Comparison of ENCODE assay signal across 25 mouse cellular contexts in genomic region chr4:133315991-133316390, GRCm38 (mm10). TPM values are rescaled to one million over a fixed set of nuclear protein-coding genes. Genes with fewer than 3 reads are reported as not detected.
A peak's percentile ranks its signal among the peaks of the same experiment; 100 is the strongest.
DNase-seq lines count a peak whose midpoint lies in the region; TF ChIP-seq lines count a peak whose summit lies in the region.
"Had no signal": no experiment of that assay in that cellular context is flagged by ENCODE, and none has a peak within 500 bp of the region (broad histone marks: within the 10 kb centered on the region; RNA-seq: fewer than 3 reads in every experiment).

No protein-coding gene starts in this region.

- peak; percentile 3 for DNase-seq in adrenal gland, postnatal 14 days
- no peak for DNase-seq in adrenal gland, postnatal 4 days (ENCODE audit: low spot score in 2 of 2)
- DNase-seq in gastrocnemius, adult 8-10 months (ENCODE audit: low spot score in 2 of 2), result peak; percentile 13 to 38
- DNase-seq in gastrocnemius, postnatal 10 days, result no peak
- no peak for DNase-seq in liver, adult 2 months (ENCODE audit: extremely low read depth, low read depth, low spot score)
- no peak for DNase-seq in liver
- DNase-seq in urinary bladder, adult 2 months (ENCODE audit: low spot score), result no peak
- DNase-seq: adrenal gland, postnatal 10 days; cerebellum, adult 11-12 months; cerebellum, adult 8-10 months; cerebellum, postnatal 10 days; cerebellum, postnatal 36 days; embryo, embryonic 11 days; heart, adult 2 months; kidney, adult 11 months had no signal

- H3K9ac ChIP-seq in liver, adult 2 months (ENCODE audit: low read depth, low read length), result no peak overlapping the region
- H3K9ac ChIP-seq: forebrain, embryonic 13.5 days; hindbrain, embryonic 12.5 days; hindbrain, embryonic 15.5 days; intestine, embryonic 15.5 days had no signal

- TF ChIP-seq CTCF in liver, adult 2 months (IDR thresholded peaks at IDR 0.05; ENCODE audit: low read depth, low read length), result no peak

- WGBS in liver, adult 2 months, result 81% methylated on average over 5 of the region's 5 CpGs

- H3K79me2 ChIP-seq in liver, adult 2 months (ENCODE audit: control insufficient read depth, insufficient read depth, low read length), result no peaks in the 10 kb centered on the region; the same call in 1 of the 2 replicates

- no peaks in the 10 kb centered on the region for H3K27me3 ChIP-seq in liver, adult 2 months (ENCODE audit: control insufficient read depth, insufficient read depth, low read length)
- H3K27me3 ChIP-seq: embryonic facial prominence, embryonic 13.5 days; forebrain, embryonic 13.5 days; hindbrain, embryonic 12.5 days; hindbrain, embryonic 15.5 days; intestine, embryonic 15.5 days; Patski had no signal

- H3K4me3 ChIP-seq in liver, adult 2 months (ENCODE audit: insufficient read depth, low read depth, low read length), result no peak overlapping the region
- H3K4me3 ChIP-seq: embryonic facial prominence, embryonic 10.5 days; embryonic facial prominence, embryonic 13.5 days; erythroblast, embryonic 14.5 days; forebrain, embryonic 10.5 days; forebrain, embryonic 13.5 days; heart, adult 2 months; heart, embryonic 10.5 days; hindbrain, embryonic 12.5 days; hindbrain, embryonic 15.5 days; intestine, embryonic 15.5 days had no signal

- H3K36me3 ChIP-seq in liver, adult 2 months (ENCODE audit: control insufficient read depth, insufficient read depth, low read length), result peaks cover 20% of the 10 kb centered on the region; the same call in 1 of the 2 replicates

- peaks cover 6% of the 10 kb centered on the region; the same call in 1 of the 2 replicates for H3K4me1 ChIP-seq in liver, adult 2 months (ENCODE audit: control insufficient read depth, insufficient read depth, low read length)
- H3K4me1 ChIP-seq: embryonic facial prominence, embryonic 10.5 days; forebrain, embryonic 10.5 days; forebrain, embryonic 13.5 days; hindbrain, embryonic 12.5 days; hindbrain, embryonic 15.5 days; intestine, embryonic 15.5 days had no signal

- TF ChIP-seq POLR2A in liver, adult 2 months (IDR thresholded peaks at IDR 0.05; ENCODE audit: extremely low read depth, insufficient read depth, low read length), result no peak

- H3K27ac ChIP-seq in liver, adult 2 months (replicated peaks; ENCODE audit: insufficient read depth, low read depth, low read length), result peak overlapping the region; percentile 34; the same call in 1 of the 2 replicates
- H3K27ac ChIP-seq: embryonic facial prominence, embryonic 10.5 days; embryonic facial prominence, embryonic 13.5 days; forebrain, embryonic 10.5 days; forebrain, embryonic 13.5 days; heart, adult 2 months; heart, embryonic 10.5 days; hindbrain, embryonic 12.5 days; hindbrain, embryonic 15.5 days; intestine, embryonic 15.5 days had no signal

RNA-seq across cellular contexts. Expression of gene Wdtc1, which starts 37.3 kb away (rescaled TPM):
- 53.3 and 55.1 TPM in 2 replicates for total RNA-seq in adrenal gland, postnatal 14 days (2021)
- total RNA-seq in adrenal gland, postnatal 4 days (2021), result 10 to 100 TPM; 36.3 to 39.9 TPM
- total RNA-seq in gastrocnemius, adult 8-10 months (2022), result 100 to 1,000 TPM in 2 of 4 experiments, 10 to 100 TPM in 2; 85.4 to 104 (median 95.3) TPM
- 10 to 100 TPM; 48.9 to 49.0 TPM for total RNA-seq in gastrocnemius, postnatal 10 days (2021)
- 20.6 and 35.5 TPM in 2 replicates for total RNA-seq in liver, adult 2 months (2014; rRNA removed)
- 83.3 and 105 TPM in 2 replicates for polyA plus RNA-seq in liver, adult 2 months (2012; rRNA removed)
- polyA plus RNA-seq in urinary bladder, adult 2 months (2012; rRNA removed), result 24.7 and 35.5 TPM in 2 replicates

RNA-seq across cellular contexts. Expression of gene Tmem222, which starts 38.4 kb away (rescaled TPM):
- 48.7 and 55.0 TPM in 2 replicates for total RNA-seq in adrenal gland, postnatal 14 days (2021)
- total RNA-seq in adrenal gland, postnatal 4 days (2021), result 10 to 100 TPM; 65.5 to 78.0 TPM
- 10 to 100 TPM; 24.5 to 27.8 (median 26.2) TPM for total RNA-seq in gastrocnemius, adult 8-10 months (2022)
- total RNA-seq in gastrocnemius, postnatal 10 days (2021), result 10 to 100 TPM; 23.6 to 25.9 TPM
- 22.7 and 29.7 TPM in 2 replicates for total RNA-seq in liver, adult 2 months (2014; rRNA removed)
- 45.4 and 57.0 TPM in 2 replicates for polyA plus RNA-seq in liver, adult 2 months (2012; rRNA removed)
- polyA plus RNA-seq in urinary bladder, adult 2 months (2012; rRNA removed), result 81.0 and 92.6 TPM in 2 replicates

RNA-seq across cellular contexts. Expression of gene Sytl1, which starts 53.1 kb away (rescaled TPM):
- total RNA-seq in adrenal gland, postnatal 14 days (2021), result 5.3 and 6.2 TPM in 2 replicates
- total RNA-seq in adrenal gland, postnatal 4 days (2021), result 1 to 10 TPM; 1.5 to 2.4 TPM
- total RNA-seq in gastrocnemius, adult 8-10 months (2022), result under 1 TPM in 1 of 4 experiments, not detected in 3; 0.12 TPM
- 1 to 10 TPM; 1.1 to 1.4 TPM for total RNA-seq in gastrocnemius, postnatal 10 days (2021)
- 4.2 and 5.1 TPM in 2 replicates for total RNA-seq in liver, adult 2 months (2014; rRNA removed)
- polyA plus RNA-seq in liver, adult 2 months (2012; rRNA removed), result 2.9 and 5.3 TPM in 2 replicates
- 67.1 and 79.6 TPM in 2 replicates for polyA plus RNA-seq in urinary bladder, adult 2 months (2012; rRNA removed)

RNA-seq across cellular contexts. Expression of gene Slc9a1, which starts 53.5 kb away (rescaled TPM):
- total RNA-seq in adrenal gland, postnatal 14 days (2021), result 46.4 and 49.9 TPM in 2 replicates
- total RNA-seq in adrenal gland, postnatal 4 days (2021), result 10 to 100 TPM; 52.9 to 54.4 TPM
- total RNA-seq in gastrocnemius, adult 8-10 months (2022), result 1 to 10 TPM; 6.9 to 9.8 (median 8.4) TPM
- 10 to 100 TPM; 17.0 to 22.7 TPM for total RNA-seq in gastrocnemius, postnatal 10 days (2021)
- total RNA-seq in liver, adult 2 months (2014; rRNA removed), result 1.5 and 2.9 TPM in 2 replicates
- polyA plus RNA-seq in liver, adult 2 months (2012; rRNA removed), result 5.6 and 9.2 TPM in 2 replicates
- polyA plus RNA-seq in urinary bladder, adult 2 months (2012; rRNA removed), result 30.7 and 43.4 TPM in 2 replicates

Comparison
In these comparisons a context has a peak if more than half of its experiments do, and no peak if none do; other contexts are left out.
1. DNase-seq: peak in adrenal gland, postnatal 14 days (single experiment) and gastrocnemius, adult 8-10 months (2 of 2); none in adrenal gland, postnatal 4 days (0 of 2), gastrocnemius, postnatal 10 days (single experiment), liver, adult 2 months (single experiment), liver (single experiment) and urinary bladder, adult 2 months (single experiment).